In the genomic region with DNA sequence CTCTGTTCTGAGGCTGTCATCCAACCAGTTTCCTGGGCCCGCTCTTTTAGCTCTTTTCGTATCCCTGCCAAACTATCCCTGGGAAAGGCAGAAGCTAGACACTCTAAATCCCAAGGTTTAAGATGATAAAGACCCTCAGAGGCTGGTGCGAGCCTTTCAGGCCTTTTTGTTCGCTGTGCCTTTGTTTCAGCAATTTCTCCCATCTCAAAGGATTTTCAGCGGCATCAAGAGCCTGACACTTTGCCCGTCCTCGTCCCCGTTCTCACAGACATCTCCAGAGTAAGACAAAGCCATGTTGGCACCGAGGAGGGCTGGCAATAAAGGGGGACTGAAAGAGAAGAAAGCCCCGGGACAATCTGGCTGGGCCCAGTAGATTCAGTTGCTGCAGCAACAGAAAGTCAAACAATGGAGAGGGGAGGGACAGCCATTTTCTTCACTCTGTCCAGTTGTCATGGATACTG, we compare ENCODE assay signal across 11 mouse cellular contexts.
A peak's percentile ranks its signal among the peaks of the same experiment; 100 is the strongest.
DNase-seq lines count a peak whose midpoint lies in the region; ATAC-seq lines count a peak whose summit lies in the region.
"Had no signal": no experiment of that assay in that cellular context is flagged by ENCODE, and none has a peak within 500 bp of the region (broad histone marks: within the 10 kb centered on the region; RNA-seq: fewer than 3 reads in every experiment).

No protein-coding gene starts in this region.

- no peaks in the 10 kb centered on the region for H3K36me3 ChIP-seq in heart, embryonic 12.5 days

- 0 out of 2 replicates have a peak, but pooled peaks cover 8% of the 10 kb centered on the region for H3K27me3 ChIP-seq in heart, embryonic 12.5 days (replicated peaks)
- H3K27me3 ChIP-seq: CH12.LX had no signal

- intact Hi-C loops in left cerebral cortex, postnatal 4 days (cut with DNase I), result no loop called here

- no peak for ATAC-seq in heart, embryonic 12.5 days (ENCODE audit: insufficient number of reproducible peaks, low FRiP score)
- no peak for ATAC-seq in megakaryocyte, adult 5-6 weeks (ENCODE audit: poor library complexity, severe bottlenecking)

- 87% methylated on average over 10 of the region's 10 CpGs for WGBS in heart, embryonic 12.5 days

- DNase-seq in layer of hippocampus, adult 11-12 months (ENCODE audit: low spot score), result peak; percentile 35
- DNase-seq in layer of hippocampus, adult 9-10 months (ENCODE audit: low spot score), result no peak
- peak; percentile 59 to 66 for DNase-seq in frontal cortex, postnatal 10 days (ENCODE audit: low spot score in 2 of 2)
- DNase-seq in left cerebral cortex, postnatal 4 days, result peak; percentile 77
- DNase-seq in right cerebral cortex, postnatal 4 days, result peak; percentile 60
- no peak for DNase-seq in spleen, postnatal 10 days (ENCODE audit: low spot score in 2 of 2)
- DNase-seq: adrenal gland, postnatal 10 days had no signal

- H3K9me3 ChIP-seq in heart, embryonic 12.5 days (replicated peaks), result peaks cover 7% of the 10 kb centered on the region

- H3K4me1 ChIP-seq in heart, embryonic 12.5 days (replicated peaks), result no peaks in the 10 kb centered on the region

- H3K27ac ChIP-seq in heart, embryonic 12.5 days (ENCODE audit: poor library complexity, severe bottlenecking), result no peak overlapping the region
- H3K27ac ChIP-seq: macrophage had no signal

- H3K4me2 ChIP-seq in heart, embryonic 12.5 days, result no peak overlapping the region

- H3K9ac ChIP-seq in heart, embryonic 12.5 days, result no peak overlapping the region

- no peak overlapping the region for H3K4me3 ChIP-seq in heart, embryonic 12.5 days

Comparison
In these comparisons a context has a peak if more than half of its experiments do, and no peak if none do; other contexts are left out.
1. DNase-seq: peak in layer of hippocampus, adult 11-12 months (single experiment), frontal cortex, postnatal 10 days (2 of 2), left cerebral cortex, postnatal 4 days (single experiment) and right cerebral cortex, postnatal 4 days (single experiment); none in layer of hippocampus, adult 9-10 months (single experiment) and spleen, postnatal 10 days (0 of 2).